Mouse (Mus musculus): Measurements from ENCODE around the gene Gpr63.

GRCm38 (mm10) chr4:25015017-25015655 is 48.9 kb downstream of the Gpr63 start:
- TF ChIP-seq CTCF (conservative IDR thresholded peaks at IDR 0.05 in 1 of 2, IDR thresholded peaks at IDR 0.05 in 1 of 2; ENCODE audit: low read depth in 2 of 2, low read length in 2 of 2) (no peak), MYC (IDR thresholded peaks at IDR 0.05; ENCODE audit: low read depth, low read length) (no peak), GABPA (IDR thresholded peaks at IDR 0.05; ENCODE audit: insufficient replicate concordance, low read depth, low read length) (no peak), CHD1 (IDR thresholded peaks at IDR 0.05; ENCODE audit: low read depth, low read length) (no peak), MAX (IDR thresholded peaks at IDR 0.05; ENCODE audit: low read length) (no peak), EP300 (IDR thresholded peaks at IDR 0.05; ENCODE audit: low read length) (no peak), POLR2A (IDR thresholded peaks at IDR 0.05; ENCODE audit: low read depth, low read length) (no peak), MXI1 (IDR thresholded peaks at IDR 0.05; ENCODE audit: low read depth, low read length) (no peak), KAT2A (IDR thresholded peaks at IDR 0.05; ENCODE audit: insufficient replicate concordance, low read length) (no peak), MEF2A (IDR thresholded peaks at IDR 0.05; ENCODE audit: borderline replicate concordance, low read depth, low read length) (no peak)

Measured in CH12.LX (cell line).